Mouse (Mus musculus) MEL (cell line): Measurements from ENCODE around the gene Egfl7. TPM values are rescaled to one million over a fixed set of nuclear protein-coding genes. Genes with fewer than 3 reads are reported as not detected.

Experiments
- DNase-seq: peaks from one replicate; pipeline ENCODE4 v3.0.0; 2011; ENCODE audit warnings: low read depth, low spot score
- H3K27ac ChIP-seq: 2 replicates; pipeline ENCODE4 v1.5.1; 2012; ENCODE audit warnings: low read depth, mild to moderate bottlenecking, control low read depth, low read length, moderate library complexity; ENCODE audit not compliant: control insufficient read depth
- H3K27me3 ChIP-seq, 2 experiments: fragments of 150-350 bp in 1 of 2; sonication (generic) in 1 of 2; 2 replicates each; pipeline ENCODE4 v1.6.1; 2012; ENCODE audit warnings: low read length in 2 of 2, mild to moderate bottlenecking in 2 of 2, improper control_type of control experiment in 1 of 2, moderate library complexity in 1 of 2; ENCODE audit not compliant: insufficient read depth in 2 of 2, control insufficient read depth in 1 of 2
- H3K36me3 ChIP-seq, 2 experiments: 2 replicates each; pipeline ENCODE4 v1.6.1; 2012 to 2014; ENCODE audit warnings: low read length in 2 of 2, improper control_type of control experiment in 1 of 2, inconsistent platforms in 1 of 2, mild to moderate bottlenecking in 1 of 2; ENCODE audit not compliant: insufficient read depth in 2 of 2, control insufficient read depth in 1 of 2
- H3K4me1 ChIP-seq, 2 experiments: fragments of 150-350 bp in 1 of 2; sonication (generic) in 1 of 2; 2 replicates each; pipeline ENCODE4 v1.6.1; 2012; ENCODE audit warnings: low read length in 2 of 2, improper control_type of control experiment in 1 of 2, mild to moderate bottlenecking in 1 of 2; ENCODE audit not compliant: insufficient read depth in 2 of 2, control insufficient read depth in 1 of 2
- H3K4me3 ChIP-seq, 2 experiments: fragments of 150-350 bp in 1 of 2; sonication (generic) in 1 of 2; 2 replicates each; pipeline ENCODE4 v1.5.1; 2012; ENCODE audit warnings: low read depth in 2 of 2, low read length in 2 of 2, mild to moderate bottlenecking in 2 of 2, moderate library complexity in 2 of 2, control low read depth in 1 of 2, improper control_type of control experiment in 1 of 2; ENCODE audit not compliant: control insufficient read depth in 1 of 2, insufficient read depth in 1 of 2
- H3K79me2 ChIP-seq: 2 replicates; pipeline ENCODE4 v1.6.1; 2012; ENCODE audit warnings: mild to moderate bottlenecking, low read length, moderate library complexity; ENCODE audit not compliant: control insufficient read depth, poor library complexity, insufficient read depth
- H3K9ac ChIP-seq: 2 replicates; pipeline ENCODE4 v1.6.1; 2012; ENCODE audit warnings: low read depth, mild to moderate bottlenecking, control low read depth, low read length, moderate library complexity; ENCODE audit not compliant: control insufficient read depth, poor library complexity, severe bottlenecking
- H3K9me3 ChIP-seq: fragments of 150-350 bp; sonication (generic); replicated peaks from 2 replicates; pipeline ENCODE4 v1.6.1; 2012; ENCODE audit warnings: mild to moderate bottlenecking, low read length, improper control_type of control experiment, moderate library complexity; ENCODE audit not compliant: insufficient read depth
- CHD1 ChIP-seq: IDR thresholded peaks from 2 replicates; pipeline ENCODE4 v1.6.1; 2012; ENCODE audit warnings: low read depth, mild to moderate bottlenecking, inconsistent platforms, low read length, improper control_type of control experiment
- CTCF ChIP-seq, 3 experiments: IDR thresholded peaks in 2 of 3; conservative IDR thresholded peaks in 1 of 3; 2 replicates each; pipeline ENCODE4 v1.5.1; 2011 to 2012; ENCODE audit warnings: low read length in 3 of 3, low read depth in 2 of 3, mild to moderate bottlenecking in 2 of 3, improper control_type of control experiment in 1 of 3, inconsistent platforms in 1 of 3, mixed read lengths in 1 of 3, moderate library complexity in 1 of 3; ENCODE audit not compliant: control insufficient read depth in 1 of 3, insufficient read depth in 1 of 3, poor library complexity in 1 of 3, severe bottlenecking in 1 of 3
- MYB ChIP-seq: IDR thresholded peaks from 2 replicates; pipeline ENCODE4 v1.6.1; 2011; ENCODE audit warnings: mild to moderate bottlenecking, low read depth, low read length, improper control_type of control experiment
- NELFE ChIP-seq: IDR thresholded peaks from 2 replicates; pipeline ENCODE4 v1.6.1; 2011; ENCODE audit warnings: low read depth, low read length, improper control_type of control experiment
- NRF1 ChIP-seq: IDR thresholded peaks from 2 replicates; pipeline ENCODE4 v1.6.1; 2014; ENCODE audit warnings: low read depth, mild to moderate bottlenecking, inconsistent platforms, low read length, improper control_type of control experiment, moderate library complexity; ENCODE audit not compliant: poor library complexity, insufficient read depth, severe bottlenecking
- POLR2A ChIP-seq, 2 experiments: IDR thresholded peaks; 2 replicates each; pipeline ENCODE4 v1.6.1; 2011 to 2012; ENCODE audit warnings: low read length in 2 of 2, mild to moderate bottlenecking in 2 of 2, control low read depth in 1 of 2, improper control_type of control experiment in 1 of 2, low read depth in 1 of 2, moderate library complexity in 1 of 2; ENCODE audit not compliant: control insufficient read depth in 1 of 2, insufficient read depth in 1 of 2, poor library complexity in 1 of 2
- POLR2AphosphoS5 ChIP-seq: IDR thresholded peaks from 2 replicates; pipeline ENCODE4 v1.6.1; 2012; ENCODE audit warnings: low read depth, borderline replicate concordance, mild to moderate bottlenecking, inconsistent platforms, low read length, moderate library complexity, mixed read lengths
- RCOR1 ChIP-seq: IDR thresholded peaks from 2 replicates; pipeline ENCODE4 v1.6.1; 2012; ENCODE audit warnings: low read depth, mild to moderate bottlenecking, inconsistent platforms, low read length, improper control_type of control experiment
- SMC3 ChIP-seq: IDR thresholded peaks from 2 replicates; pipeline ENCODE4 v1.6.1; 2011; ENCODE audit warnings: low read depth, low read length, improper control_type of control experiment
- TAL1 ChIP-seq: IDR thresholded peaks from 2 replicates; pipeline ENCODE4 v1.6.1; 2012; ENCODE audit warnings: mild to moderate bottlenecking, inconsistent platforms, low read length, moderate library complexity, mixed read lengths
- TBP ChIP-seq: IDR thresholded peaks from 2 replicates; pipeline ENCODE4 v1.8.0; 2011; ENCODE audit warnings: low read depth, low read length, improper control_type of control experiment
- TCF12 ChIP-seq: IDR thresholded peaks from 2 replicates; pipeline ENCODE4 v1.6.1; 2014; ENCODE audit warnings: low read depth, mild to moderate bottlenecking, inconsistent platforms, low read length, improper control_type of control experiment, moderate library complexity
- UBTF ChIP-seq: IDR thresholded peaks from 2 replicates; pipeline ENCODE4 v1.6.1; 2012; ENCODE audit warnings: low read depth, mild to moderate bottlenecking, inconsistent platforms, low read length, improper control_type of control experiment, moderate library complexity, borderline replicate concordance; ENCODE audit not compliant: insufficient read depth
- polyA plus RNA-seq, 2 experiments: library from polyadenylated mRNA; stranded (reverse) in 1 of 2; unstranded in 1 of 2; fragments of >175 nt in 1 of 2; fragments of >200 nt in 1 of 2; gene quantifications; 2 replicates each; pipeline versions ENCODE4 v1.2.1 to v1.2.4; 2012; ENCODE audit warnings: low replicate concordance in 2 of 2, low read depth in 1 of 2; ENCODE audit not compliant: insufficient read length in 2 of 2, insufficient read depth in 1 of 2, missing spikeins in 1 of 2
- total RNA-seq: library from RNA; depleted of rRNA; stranded (reverse); fragments of 300-350 nt; gene quantifications from 2 replicates; pipeline ENCODE4 v1.2.3, GENCODE M21; 2012

Gene Egfl7
- total and polyA plus RNA-seq, 3 experiments = 73.9 to 125 TPM; not detected in 1

DNA sequence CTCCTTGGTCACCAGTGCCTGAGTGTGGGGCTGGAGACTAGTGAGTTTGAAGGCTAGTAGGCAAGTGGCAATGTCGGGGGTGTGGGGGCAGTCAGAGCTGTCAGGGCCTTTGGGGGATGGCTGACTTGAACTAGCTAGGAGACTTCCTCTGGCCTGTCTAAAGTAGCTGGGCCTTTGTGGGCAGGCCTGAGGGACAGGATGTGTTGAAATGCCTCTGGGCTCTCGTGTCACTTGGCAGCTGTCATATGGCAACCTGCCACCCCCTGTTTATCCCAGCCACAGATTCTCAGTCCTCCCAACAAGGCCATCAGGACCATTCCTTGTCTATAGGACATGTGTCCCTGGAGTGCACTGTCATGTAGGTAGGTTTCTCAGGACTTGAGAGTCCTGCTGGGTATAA lies 45.2 kb upstream of the Egfl7 start:
- no peak for TF ChIP-seq POLR2A (IDR thresholded peaks at IDR 0.05; ENCODE audit: control insufficient read depth in 1 of 2, insufficient read depth in 1 of 2, low read depth in 1 of 2, low read length in 2 of 2, poor library complexity in 1 of 2)
- TF ChIP-seq MYB = no peak
- TF ChIP-seq SMC3 = no peak
- TF ChIP-seq CHD1 = no peak
- Histone ChIP-seq H3K4me3 (no peak overlapping the region), H3K9ac (no peak overlapping the region), H3K9me3 (no peaks in the 10 kb centered on the region), H3K27me3 (no peaks in the 10 kb centered on the region; a peak in 1 of 4 replicates), H3K4me1 (no peaks in the 10 kb centered on the region), H3K79me2 (no peaks in the 10 kb centered on the region), H3K36me3 (no peaks in the 10 kb centered on the region), H3K27ac (no peak overlapping the region)
- DNase-seq = no peak

DNA sequence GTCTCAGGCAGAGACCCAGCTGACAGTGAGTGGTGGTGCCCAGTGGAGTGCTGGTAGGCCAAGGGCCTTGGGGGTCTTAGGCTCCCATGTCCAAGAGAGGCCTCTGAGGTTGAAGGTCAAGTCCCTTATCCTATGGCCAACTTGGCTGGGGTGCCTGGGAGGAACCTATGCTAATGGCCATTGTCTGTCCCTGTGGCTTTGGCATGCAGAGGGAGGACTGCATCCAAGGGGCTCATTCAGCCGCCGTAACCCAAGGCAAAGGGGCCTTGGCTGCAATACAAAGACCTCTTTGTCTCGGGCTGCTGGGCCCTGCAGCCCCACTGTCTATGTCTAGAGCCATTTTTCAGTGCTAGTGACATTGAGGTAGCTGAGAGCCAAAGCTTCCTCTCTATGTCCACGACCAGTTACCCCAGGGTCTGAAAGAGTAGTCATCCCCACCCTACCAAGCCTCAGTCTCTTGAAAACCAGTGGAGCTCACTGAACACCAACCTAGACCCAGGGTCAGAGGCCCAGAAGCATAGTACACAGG lies 44.2 kb upstream of the Egfl7 start:
- no peaks in the 10 kb centered on the region for H3K9me3 ChIP-seq
- no peak overlapping the region for H3K9ac ChIP-seq
- H3K4me3 ChIP-seq = no peak overlapping the region
- DNase-seq = no peak
- H3K27ac ChIP-seq = no peak overlapping the region
- TF ChIP-seq NRF1 (no peak), TCF12 (no peak), RCOR1 (no peak), POLR2AphosphoS5 (no peak), TBP (no peak), TAL1 (no peak), UBTF (no peak)
- H3K27me3 ChIP-seq = peaks cover under 1% of the 10 kb centered on the region in 2 experiments; a peak in 2 of 4 replicates
- no peaks in the 10 kb centered on the region for H3K36me3 ChIP-seq
- no peaks in the 10 kb centered on the region for H3K4me1 ChIP-seq
- no peaks in the 10 kb centered on the region for H3K79me2 ChIP-seq

DNA sequence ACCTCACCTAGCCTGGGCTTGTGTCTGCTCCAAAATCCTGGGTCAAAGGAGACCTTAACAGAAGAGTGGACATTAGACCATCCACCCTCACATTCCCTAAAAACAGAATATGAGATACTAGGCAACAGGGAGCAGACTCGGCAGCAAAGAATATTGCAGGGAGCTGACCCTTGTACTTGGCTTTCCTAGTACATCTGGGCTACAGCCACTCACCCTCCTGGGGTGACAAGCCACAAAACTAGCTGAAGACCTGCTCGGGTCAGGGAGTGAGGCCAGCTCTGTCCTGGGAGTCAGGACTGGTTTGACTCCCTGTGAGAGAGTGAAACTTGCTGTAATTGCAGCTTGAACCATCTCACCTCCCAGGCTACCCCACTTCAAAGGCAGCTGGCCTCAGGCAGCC lies 40.3 kb upstream of the Egfl7 start:
- no peak for DNase-seq
- H3K4me1 ChIP-seq = no peaks in the 10 kb centered on the region
- H3K9me3 ChIP-seq = no peaks in the 10 kb centered on the region
- H3K79me2 ChIP-seq = no peaks in the 10 kb centered on the region
- H3K36me3 ChIP-seq = no peaks in the 10 kb centered on the region
- H3K27me3 ChIP-seq = peaks cover 2 to 5% of the 10 kb centered on the region in 2 experiments
- TF ChIP-seq NELFE = no peak
- TF ChIP-seq CTCF (IDR thresholded peaks at IDR 0.05 in 2 of 3, conservative IDR thresholded peaks at IDR 0.05 in 1 of 3; ENCODE audit: control insufficient read depth in 1 of 3, insufficient read depth in 1 of 3, low read depth in 2 of 3, low read length in 3 of 3, poor library complexity in 1 of 3, severe bottlenecking in 1 of 3) = no peak
- TF ChIP-seq POLR2AphosphoS5 = no peak
- no peak overlapping the region for H3K27ac ChIP-seq
- no peak overlapping the region for H3K4me3 ChIP-seq
- no peak overlapping the region for H3K9ac ChIP-seq
